Mouse (Mus musculus): ENCODE measurements at regions not wholly inside any gene's neighbourhood (a gene's known extent, or its start where the extent isn't known, plus 50 kb on each side); places are given as distances from the start of the nearest gene placed in this dataset.

GRCm38 (mm10) chr19:26135398-26136104 is 463.3 kb downstream of the Dmrt2 start:
- no peak overlapping the region for H3K4me3 ChIP-seq (ENCODE audit: low read length)
- DNase-seq (ENCODE audit: low spot score) (no peak), ATAC-seq (no peak)
- no peaks in the 10 kb centered on the region for H3K4me1 ChIP-seq (ENCODE audit: insufficient read depth, low read length)
- H3K4me2 ChIP-seq (ENCODE audit: low read depth, low read length) = no peak overlapping the region
- H3K36me3 ChIP-seq (ENCODE audit: insufficient read depth, low read length) = no peaks in the 10 kb centered on the region
- no peaks in the 10 kb centered on the region for H3K9me3 ChIP-seq (ENCODE audit: low read length)
- H3K27ac ChIP-seq = no peak overlapping the region
- 49% methylated on average over 2 of the region's 2 CpGs for WGBS
- no peak for TF ChIP-seq CTCF (IDR thresholded peaks at IDR 0.05; ENCODE audit: low read depth)
- H3K27me3 ChIP-seq (ENCODE audit: insufficient read depth, low read length) = no peaks in the 10 kb centered on the region
- no peak overlapping the region for H3K9ac ChIP-seq (replicated peaks; ENCODE audit: low read length)

- no peak overlapping the region for H3K9ac ChIP-seq (replicated peaks; ENCODE audit: low read length)
- H3K27ac ChIP-seq = no peak overlapping the region
- no peaks in the 10 kb centered on the region for H3K27me3 ChIP-seq (ENCODE audit: insufficient read depth, low read length)
- H3K4me2 ChIP-seq (ENCODE audit: low read depth, low read length) = no peak overlapping the region
- no peaks in the 10 kb centered on the region for H3K36me3 ChIP-seq (ENCODE audit: insufficient read depth, low read length)
- WGBS = 80% methylated on average over 2 of the region's 2 CpGs
- no peak overlapping the region for H3K4me3 ChIP-seq (ENCODE audit: low read length)
- no peak for TF ChIP-seq CTCF (IDR thresholded peaks at IDR 0.05; ENCODE audit: low read depth)
- no peak for DNase-seq (ENCODE audit: low spot score)
- H3K9me3 ChIP-seq (ENCODE audit: low read length) = no peaks in the 10 kb centered on the region
- H3K4me1 ChIP-seq (ENCODE audit: insufficient read depth, low read length) = no peaks in the 10 kb centered on the region
- no peak for ATAC-seq
Measured at GRCm38 (mm10) chr19:26140647-26141046, 464.2 kb upstream of the Smarca2 start.

- H3K4me2 ChIP-seq (ENCODE audit: low read depth, low read length) = no peak overlapping the region
- no peaks in the 10 kb centered on the region for H3K4me1 ChIP-seq (ENCODE audit: insufficient read depth, low read length)
- H3K36me3 ChIP-seq (ENCODE audit: insufficient read depth, low read length) = no peaks in the 10 kb centered on the region
- H3K27me3 ChIP-seq (ENCODE audit: insufficient read depth, low read length) = no peaks in the 10 kb centered on the region
- ATAC-seq (no peak), DNase-seq (ENCODE audit: low spot score) (no peak)
- H3K9ac ChIP-seq (replicated peaks; ENCODE audit: low read length) = no peak overlapping the region
- no peak overlapping the region for H3K27ac ChIP-seq
- H3K9me3 ChIP-seq (ENCODE audit: low read length) = no peaks in the 10 kb centered on the region
- H3K4me3 ChIP-seq (ENCODE audit: low read length) = no peak overlapping the region
- no peak for TF ChIP-seq CTCF (IDR thresholded peaks at IDR 0.05; ENCODE audit: low read depth)
- WGBS = 97% methylated on average over 2 of the region's 2 CpGs
Measured at GRCm38 (mm10) chr19:26143539-26143938, 461.3 kb upstream of the Smarca2 start.

DNA sequence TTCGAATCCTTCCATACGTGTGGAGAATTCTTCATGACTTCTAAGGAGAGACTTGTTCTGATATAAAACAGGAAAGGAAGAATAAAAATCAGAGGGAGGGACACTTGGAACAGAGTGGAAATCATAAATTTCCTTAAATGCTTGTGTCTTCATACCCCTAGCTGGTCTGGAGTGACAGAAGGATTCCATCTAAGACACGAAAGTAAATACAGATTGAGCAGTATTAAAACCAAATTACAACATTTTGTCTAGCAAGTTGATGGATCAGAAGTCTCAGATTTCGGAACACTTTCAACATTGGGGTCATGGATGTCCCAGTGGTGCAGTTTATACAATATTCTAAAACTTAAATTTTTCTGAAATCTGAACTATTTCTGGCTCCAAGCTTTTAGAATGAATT is 453.6 kb upstream of the Smarca2 start:
- H3K36me3 ChIP-seq (ENCODE audit: insufficient read depth, low read length) = no peaks in the 10 kb centered on the region
- H3K4me1 ChIP-seq (ENCODE audit: insufficient read depth, low read length) = no peaks in the 10 kb centered on the region
- H3K9me3 ChIP-seq (ENCODE audit: low read length) = no peaks in the 10 kb centered on the region
- no peak overlapping the region for H3K4me3 ChIP-seq (ENCODE audit: low read length)
- no peak overlapping the region for H3K27ac ChIP-seq
- ATAC-seq (no peak), DNase-seq (ENCODE audit: low spot score) (no peak)
- H3K27me3 ChIP-seq (ENCODE audit: insufficient read depth, low read length) = no peaks in the 10 kb centered on the region
- H3K4me2 ChIP-seq (ENCODE audit: low read depth, low read length) = no peak overlapping the region
- 86% methylated on average over 4 of the region's 4 CpGs for WGBS
- no peak overlapping the region for H3K9ac ChIP-seq (replicated peaks; ENCODE audit: low read length)
- no peak for TF ChIP-seq CTCF (IDR thresholded peaks at IDR 0.05; ENCODE audit: low read depth)

- no peak for DNase-seq (ENCODE audit: low spot score)
Measured at GRCm38 (mm10) chr19:26164993-26165392, 439.9 kb upstream of the Smarca2 start.

DNA sequence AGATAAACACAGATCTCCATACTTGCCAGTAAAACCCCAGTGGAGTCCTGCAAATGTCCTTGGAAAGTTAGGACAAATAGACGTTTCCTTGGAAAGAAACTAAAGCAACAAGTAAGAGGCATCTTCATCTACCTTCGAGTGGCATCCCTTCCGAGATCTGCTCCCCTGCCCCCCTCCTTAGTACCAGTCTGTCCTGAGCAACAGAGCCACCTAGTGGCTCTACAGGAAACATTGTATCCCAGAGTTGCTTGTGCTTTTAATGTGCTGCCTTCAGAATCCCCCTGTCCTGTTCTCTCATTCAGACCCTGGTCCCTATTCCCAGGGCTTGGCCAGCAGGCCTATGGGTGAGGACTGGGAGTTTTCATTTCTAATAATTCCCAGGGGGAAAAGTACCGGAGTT is 423.1 kb upstream of the Smarca2 start:
- H3K27me3 ChIP-seq (ENCODE audit: insufficient read depth, low read length) = no peaks in the 10 kb centered on the region
- H3K36me3 ChIP-seq (ENCODE audit: insufficient read depth, low read length) = no peaks in the 10 kb centered on the region
- H3K9ac ChIP-seq (replicated peaks; ENCODE audit: low read length) = no peak overlapping the region
- no peak overlapping the region for H3K4me3 ChIP-seq (ENCODE audit: low read length)
- 29% methylated on average over 4 of the region's 4 CpGs for WGBS
- H3K27ac ChIP-seq = no peak overlapping the region
- DNase-seq (ENCODE audit: low spot score) (peak; percentile 50), ATAC-seq (no peak)
- peak; percentile 66 for TF ChIP-seq CTCF (IDR thresholded peaks at IDR 0.05; ENCODE audit: low read depth)
- no peak overlapping the region for H3K4me2 ChIP-seq (ENCODE audit: low read depth, low read length)
- H3K4me1 ChIP-seq (ENCODE audit: insufficient read depth, low read length) = no peaks in the 10 kb centered on the region
- H3K9me3 ChIP-seq (ENCODE audit: low read length) = no peaks in the 10 kb centered on the region

More at GRCm38 (mm10) chr19:26164993-26165392, 439.9 kb upstream of the Smarca2 start:
- Histone ChIP-seq H3K4me3 (ENCODE audit: low read length) (no peak overlapping the region), H3K27ac (no peak overlapping the region), H3K9me3 (ENCODE audit: low read length) (no peaks in the 10 kb centered on the region), H3K9ac (replicated peaks; ENCODE audit: low read length) (no peak overlapping the region), H3K36me3 (ENCODE audit: insufficient read depth, low read length) (no peaks in the 10 kb centered on the region), H3K4me1 (ENCODE audit: insufficient read depth, low read length) (no peaks in the 10 kb centered on the region), H3K4me2 (ENCODE audit: low read depth, low read length) (no peak overlapping the region), H3K27me3 (ENCODE audit: insufficient read depth, low read length) (no peaks in the 10 kb centered on the region)
- TF ChIP-seq CTCF (IDR thresholded peaks at IDR 0.05; ENCODE audit: low read depth) = no peak
- ATAC-seq = no peak
- 50% methylated on average over 13 of the region's 13 CpGs for WGBS

DNA sequence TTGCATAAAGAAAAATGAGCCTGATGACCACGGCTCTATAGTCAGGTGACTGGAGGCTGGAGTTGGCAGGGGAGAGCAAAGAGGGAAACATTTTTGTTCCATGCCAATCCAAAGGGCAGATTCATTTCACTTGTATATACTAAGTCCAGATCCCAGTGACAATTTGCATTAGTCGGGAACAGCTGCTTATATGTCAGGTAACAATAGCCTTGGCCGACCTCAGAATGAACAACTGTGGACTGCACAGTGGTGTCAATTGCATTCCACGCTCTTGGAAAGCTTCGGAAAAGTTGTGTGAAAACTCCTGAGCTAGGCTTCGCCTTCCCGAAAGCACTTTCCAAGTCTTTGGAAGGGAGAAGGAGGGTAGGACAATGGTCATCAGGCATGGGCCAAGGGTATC is 419.8 kb upstream of the Smarca2 start:
- DNase-seq (ENCODE audit: low spot score) (no peak), ATAC-seq (no peak)
- no peaks in the 10 kb centered on the region for H3K36me3 ChIP-seq (ENCODE audit: insufficient read depth, low read length)
- no peaks in the 10 kb centered on the region for H3K4me1 ChIP-seq (ENCODE audit: insufficient read depth, low read length)
- H3K4me3 ChIP-seq (ENCODE audit: low read length) = no peak overlapping the region
- H3K9ac ChIP-seq (replicated peaks; ENCODE audit: low read length) = no peak overlapping the region
- no peak overlapping the region for H3K4me2 ChIP-seq (ENCODE audit: low read depth, low read length)
- no peak for TF ChIP-seq CTCF (IDR thresholded peaks at IDR 0.05; ENCODE audit: low read depth)
- no peaks in the 10 kb centered on the region for H3K27me3 ChIP-seq (ENCODE audit: insufficient read depth, low read length)
- 84% methylated on average over 7 of the region's 7 CpGs for WGBS
- H3K9me3 ChIP-seq (ENCODE audit: low read length) = no peaks in the 10 kb centered on the region
- no peak overlapping the region for H3K27ac ChIP-seq
